In genomic region chr10:95543377-95543776, GRCm38 (mm10) we compare ENCODE assay signal across 28 mouse cellular contexts. TPM values are rescaled to one million over a fixed set of nuclear protein-coding genes. Genes with fewer than 3 reads are reported as not detected.
DNase-seq lines count a peak whose midpoint lies in the region; ATAC-seq and TF ChIP-seq lines count a peak whose summit lies in the region.
"Had no signal": no experiment of that assay in that cellular context is flagged by ENCODE, and none has a peak within 500 bp of the region (broad histone marks: within the 10 kb centered on the region; RNA-seq: fewer than 3 reads in every experiment).

No protein-coding gene starts in this region.

- TF ChIP-seq POLR2A in kidney, adult 2 months (IDR thresholded peaks at IDR 0.05; ENCODE audit: low read depth, low read length): no peak
- TF ChIP-seq POLR2A in liver, adult 2 months (IDR thresholded peaks at IDR 0.05; ENCODE audit: extremely low read depth, insufficient read depth, low read length): no peak

- 66% methylated on average over 2 of the region's 2 CpGs for WGBS in kidney, adult 2 months
- 51% methylated on average over 2 of the region's 2 CpGs for WGBS in liver, adult 2 months
- WGBS in midbrain, embryonic 11.5 days: 86% methylated on average over 2 of the region's 2 CpGs
- WGBS in midbrain, embryonic 10.5 days: 97% methylated on average over 2 of the region's 2 CpGs

- no peak overlapping the region for H3K4me2 ChIP-seq in midbrain, embryonic 11.5 days
- H3K4me2 ChIP-seq: embryonic facial prominence, embryonic 12.5 days; forebrain, embryonic 12.5 days had no signal

- peaks cover 25% of the 10 kb centered on the region for H3K4me1 ChIP-seq in kidney, adult 2 months (ENCODE audit: control insufficient read depth, insufficient read depth, low read length)
- peaks cover 8% of the 10 kb centered on the region for H3K4me1 ChIP-seq in liver, adult 2 months (ENCODE audit: control insufficient read depth, insufficient read depth, low read length)
- no peaks in the 10 kb centered on the region for H3K4me1 ChIP-seq in midbrain, embryonic 11.5 days (ENCODE audit: control insufficient read depth, insufficient read depth, low read length)
- no peaks in the 10 kb centered on the region for H3K4me1 ChIP-seq in midbrain, embryonic 10.5 days
- H3K4me1 ChIP-seq: embryonic facial prominence, embryonic 10.5 days; forebrain, embryonic 10.5 days; forebrain, embryonic 12.5 days had no signal

- H3K27ac ChIP-seq in gastrocnemius, adult 2 months: peak overlapping the region; percentile 50; the same call in 1 of the 2 replicates
- peak overlapping the region; percentile 63; the same call in 1 of the 2 replicates for H3K27ac ChIP-seq in kidney, adult 2 months (ENCODE audit: insufficient read depth, low read depth, low read length)
- H3K27ac ChIP-seq in liver, adult 2 months (replicated peaks; ENCODE audit: insufficient read depth, low read depth, low read length): no peak overlapping the region
- H3K27ac ChIP-seq in midbrain, embryonic 11.5 days (ENCODE audit: low read depth, low read length): no peak overlapping the region
- H3K27ac ChIP-seq in midbrain, embryonic 10.5 days (replicated peaks): no peak overlapping the region
- H3K27ac ChIP-seq: embryonic facial prominence, embryonic 10.5 days; embryonic facial prominence, embryonic 12.5 days; forebrain, embryonic 10.5 days; forebrain, embryonic 12.5 days had no signal

- H3K4me3 ChIP-seq in gastrocnemius, adult 2 months: no peak overlapping the region
- no peak overlapping the region for H3K4me3 ChIP-seq in kidney, adult 2 months (ENCODE audit: insufficient read depth, low read depth, low read length)
- H3K4me3 ChIP-seq in liver, adult 2 months (ENCODE audit: insufficient read depth, low read depth, low read length): no peak overlapping the region
- H3K4me3 ChIP-seq in midbrain, embryonic 11.5 days (ENCODE audit: low read depth, low read length): no peak overlapping the region
- H3K4me3 ChIP-seq in midbrain, embryonic 10.5 days: no peak overlapping the region
- H3K4me3 ChIP-seq: embryonic facial prominence, embryonic 10.5 days; embryonic facial prominence, embryonic 12.5 days; erythroblast, embryonic 14.5 days; forebrain, embryonic 10.5 days; forebrain, embryonic 12.5 days had no signal

- DNase-seq in gastrocnemius, adult 2 months: no peak
- no peak for DNase-seq in gastrocnemius, postnatal 4 days (ENCODE audit: low spot score in 2 of 2)
- peak; percentile 50 for DNase-seq in kidney, adult 2 months
- DNase-seq in kidney, postnatal 4 days: no peak
- peak; percentile 83 for DNase-seq in liver, adult 2 months (ENCODE audit: extremely low read depth, low read depth, low spot score)
- no peak for DNase-seq in liver
- DNase-seq in midbrain, embryonic 11.5 days (ENCODE audit: low spot score, missing footprints): peak; percentile 75
- no peak for DNase-seq in midbrain, embryonic 10.5 days (ENCODE audit: low spot score)
- DNase-seq: adrenal gland, adult 8-10 months; adrenal gland, postnatal 14 days; adrenal gland, postnatal 36 days; B cell, adult 2 months; cerebellum, adult 11-12 months; cerebellum, adult 2 months; cerebellum, adult 9-10 months; cerebellum, postnatal 10 days; cerebellum, postnatal 25 days had no signal

- intact Hi-C loops in gastrocnemius, adult 2 months (cut with DNase I): no loop called here

- no peaks in the 10 kb centered on the region for H3K27me3 ChIP-seq in kidney, adult 2 months (replicated peaks; ENCODE audit: control insufficient read depth, insufficient read depth, low read length)
- no peaks in the 10 kb centered on the region for H3K27me3 ChIP-seq in liver, adult 2 months (ENCODE audit: control insufficient read depth, insufficient read depth, low read length)
- H3K27me3 ChIP-seq in midbrain, embryonic 11.5 days (ENCODE audit: control insufficient read depth, insufficient read depth, low read length): no peaks in the 10 kb centered on the region
- no peaks in the 10 kb centered on the region for H3K27me3 ChIP-seq in midbrain, embryonic 10.5 days (ENCODE audit: low read depth, poor library complexity, severe bottlenecking)
- H3K27me3 ChIP-seq: CH12.LX; embryonic facial prominence, embryonic 12.5 days; forebrain, embryonic 12.5 days; Patski had no signal

- peaks cover 4% of the 10 kb centered on the region; the same call in 1 of the 2 replicates for H3K79me2 ChIP-seq in liver, adult 2 months (ENCODE audit: control insufficient read depth, insufficient read depth, low read length)

- no peak overlapping the region for H3K9ac ChIP-seq in liver, adult 2 months (ENCODE audit: low read depth, low read length)
- no peak overlapping the region for H3K9ac ChIP-seq in midbrain, embryonic 11.5 days (ENCODE audit: low read length)
- H3K9ac ChIP-seq: embryonic facial prominence, embryonic 12.5 days; forebrain, embryonic 12.5 days had no signal

- ATAC-seq in midbrain, embryonic 11.5 days (ENCODE audit: low FRiP score): no peak
- ATAC-seq: activated CD4-positive, CD25-positive, alpha-beta regulatory T cell, adult 4 months; CD4-positive, CD25-positive, alpha-beta regulatory T cell, adult 4 months; forebrain, embryonic 14.5 days had no signal

- no peak for TF ChIP-seq CTCF in gastrocnemius, adult 2 months (IDR thresholded peaks at IDR 0.05)
- no peak for TF ChIP-seq CTCF in kidney, adult 2 months (conservative IDR thresholded peaks at IDR 0.05; ENCODE audit: insufficient read depth, insufficient read length, low read depth, low read length)
- TF ChIP-seq CTCF in liver, adult 2 months (IDR thresholded peaks at IDR 0.05; ENCODE audit: low read depth, low read length): no peak

- H3K9me3 ChIP-seq in midbrain, embryonic 11.5 days (ENCODE audit: control insufficient read depth, low read length): no peaks in the 10 kb centered on the region
- H3K9me3 ChIP-seq in midbrain, embryonic 10.5 days (replicated peaks): no peaks in the 10 kb centered on the region
- H3K9me3 ChIP-seq: embryonic facial prominence, embryonic 10.5 days; embryonic facial prominence, embryonic 12.5 days; forebrain, embryonic 10.5 days; forebrain, embryonic 12.5 days; G1E had no signal

- H3K36me3 ChIP-seq in kidney, adult 2 months (ENCODE audit: control insufficient read depth, insufficient read depth, low read length): peaks cover 11% of the 10 kb centered on the region
- peaks cover 27% of the 10 kb centered on the region for H3K36me3 ChIP-seq in liver, adult 2 months (ENCODE audit: control insufficient read depth, insufficient read depth, low read length)
- no peaks in the 10 kb centered on the region; the same call in 1 of the 2 replicates for H3K36me3 ChIP-seq in midbrain, embryonic 11.5 days (ENCODE audit: control insufficient read depth, insufficient read depth, low read length)
- peaks cover 57% of the 10 kb centered on the region for H3K36me3 ChIP-seq in midbrain, embryonic 10.5 days

RNA-seq across cellular contexts. Expression of gene Nudt4, which starts 20.6 kb away (rescaled TPM):
- 100 to 1,000 TPM; 182 to 332 TPM for total RNA-seq in gastrocnemius, adult 2 months (2021)
- total RNA-seq in gastrocnemius, postnatal 4 days (2021): 100 to 1,000 TPM; 213 to 216 TPM
- 88.6 and 92.7 TPM in 2 replicates for polyA plus RNA-seq in kidney, adult 2 months (2012; rRNA removed)
- 88.2 and 91.5 TPM in 2 replicates for total RNA-seq in liver, adult 2 months (2014; rRNA removed)
- 36.7 and 37.2 TPM in 2 replicates for polyA plus RNA-seq in liver, adult 2 months (2012; rRNA removed)
- polyA plus RNA-seq in midbrain, embryonic 11.5 days (2014; fragmentation: Nextera tagmentation; extraction: Ambion mirVana): 141 and 148 TPM in 2 replicates
- 90.8 and 91.5 TPM in 2 replicates for polyA plus RNA-seq in midbrain, embryonic 10.5 days (2016; fragmentation: Nextera tagmentation; extraction: Ambion mirVana)

RNA-seq across cellular contexts. Expression of gene Ube2n, which starts 28.4 kb away (rescaled TPM):
- total RNA-seq in gastrocnemius, adult 2 months (2021): 10 to 100 TPM; 71.3 to 75.6 TPM
- total RNA-seq in gastrocnemius, postnatal 4 days (2021): 100 to 1,000 TPM; 127 to 128 TPM
- 41.7 and 53.2 TPM in 2 replicates for polyA plus RNA-seq in kidney, adult 2 months (2012; rRNA removed)
- total RNA-seq in liver, adult 2 months (2014; rRNA removed): 29.6 and 34.1 TPM in 2 replicates
- polyA plus RNA-seq in liver, adult 2 months (2012; rRNA removed): 19.1 and 19.2 TPM in 2 replicates
- polyA plus RNA-seq in midbrain, embryonic 11.5 days (2014; fragmentation: Nextera tagmentation; extraction: Ambion mirVana): 518 and 522 TPM in 2 replicates
- 478 and 483 TPM in 2 replicates for polyA plus RNA-seq in midbrain, embryonic 10.5 days (2016; fragmentation: Nextera tagmentation; extraction: Ambion mirVana)

RNA-seq across cellular contexts. Expression of gene Mrpl42, which starts 41.6 kb away (rescaled TPM):
- total RNA-seq in gastrocnemius, adult 2 months (2021): 100 to 1,000 TPM; 307 to 392 TPM
- 100 to 1,000 TPM; 155 to 161 TPM for total RNA-seq in gastrocnemius, postnatal 4 days (2021)
- polyA plus RNA-seq in kidney, adult 2 months (2012; rRNA removed): 242 and 322 TPM in 2 replicates
- total RNA-seq in liver, adult 2 months (2014; rRNA removed): 84.1 and 98.5 TPM in 2 replicates
- 73.1 and 78.5 TPM in 2 replicates for polyA plus RNA-seq in liver, adult 2 months (2012; rRNA removed)
- polyA plus RNA-seq in midbrain, embryonic 11.5 days (2014; fragmentation: Nextera tagmentation; extraction: Ambion mirVana): 316 and 343 TPM in 2 replicates
- 380 and 398 TPM in 2 replicates for polyA plus RNA-seq in midbrain, embryonic 10.5 days (2016; fragmentation: Nextera tagmentation; extraction: Ambion mirVana)

Comparison
In these comparisons a context has a peak if more than half of its experiments do, and no peak if none do; other contexts are left out.
1. DNase-seq: peak in kidney, adult 2 months (single experiment), liver, adult 2 months (single experiment) and midbrain, embryonic 11.5 days (single experiment); none in gastrocnemius, adult 2 months (single experiment), gastrocnemius, postnatal 4 days (0 of 2), kidney, postnatal 4 days (0 of 2), liver (single experiment) and midbrain, embryonic 10.5 days (single experiment).
2. H3K27ac ChIP-seq: peak in gastrocnemius, adult 2 months (single experiment) and kidney, adult 2 months (single experiment); none in liver, adult 2 months (single experiment), midbrain, embryonic 11.5 days (single experiment) and midbrain, embryonic 10.5 days (single experiment).